Mouse (Mus musculus): Measurements from ENCODE around the gene Wdr49. TPM values are rescaled to one million over a fixed set of nuclear protein-coding genes. Genes with fewer than 3 reads are reported as not detected.

Wdr49 gene
- total RNA-seq, 1 experiment: not detected

- Histone ChIP-seq H3K27ac (ENCODE audit: insufficient read depth, low read depth, low read length, poor library complexity, severe bottlenecking) (no peak overlapping the region), H3K36me3 (ENCODE audit: control insufficient read depth, insufficient read depth, low read length, poor library complexity, severe bottlenecking) (no peaks in the 10 kb centered on the region), H3K4me3 (ENCODE audit: insufficient read depth in 1 of 2, low read depth in 1 of 2, low read length in 2 of 2, poor library complexity in 1 of 2, severe bottlenecking in 1 of 2) (no peak overlapping the region), H3K9me3 (ENCODE audit: control insufficient read depth, insufficient read depth, low read depth, low read length) (no peaks in the 10 kb centered on the region), H3K4me1 (ENCODE audit: control insufficient read depth in 2 of 2, insufficient read depth in 2 of 2, low read length in 2 of 2, poor library complexity in 1 of 2) (no peaks in the 10 kb centered on the region), H3K9ac (ENCODE audit: insufficient read depth, low read depth, low read length, poor library complexity, severe bottlenecking) (no peak overlapping the region)
- DNase-seq (ENCODE audit: low read depth, low spot score): no peak
- in situ Hi-C loops (cut with MboI; ENCODE audit: low sequenced_read_pairs in 2 of 2, unreplicated experiment in 2 of 2): no loop called here
- TF ChIP-seq HCFC1 (IDR thresholded peaks at IDR 0.05; ENCODE audit: borderline replicate concordance, insufficient read depth, low read length): no peak
- TF ChIP-seq ZNF384 (IDR thresholded peaks at IDR 0.05; ENCODE audit: low read depth, low read length): no peak
- TF ChIP-seq MAFK (IDR thresholded peaks at IDR 0.05; ENCODE audit: insufficient read depth, low read depth, low read length): no peak
- TF ChIP-seq ZC3H11A (IDR thresholded peaks at IDR 0.05; ENCODE audit: borderline replicate concordance, low read depth, low read length): no peak
- no peak for TF ChIP-seq CHD2 (IDR thresholded peaks at IDR 0.05; ENCODE audit: low read depth, low read length)
Observed at GRCm38 (mm10) chr3:75395121-75395895, 86.6 kb downstream of the Wdr49 start.

GRCm38 (mm10) chr3:75394487-75394886 lies 87.5 kb downstream of the Wdr49 start:
- no peak overlapping the region for H3K9ac ChIP-seq (ENCODE audit: insufficient read depth, low read depth, low read length, poor library complexity, severe bottlenecking)
- H3K27ac ChIP-seq (ENCODE audit: insufficient read depth, low read depth, low read length, poor library complexity, severe bottlenecking): no peak overlapping the region
- DNase-seq (ENCODE audit: low read depth, low spot score): no peak
- in situ Hi-C loops (cut with MboI; ENCODE audit: low sequenced_read_pairs in 2 of 2, unreplicated experiment in 2 of 2): no loop called here
- no peaks in the 10 kb centered on the region for H3K9me3 ChIP-seq (ENCODE audit: control insufficient read depth, insufficient read depth, low read depth, low read length)
- no peaks in the 10 kb centered on the region for H3K4me1 ChIP-seq (ENCODE audit: control insufficient read depth in 2 of 2, insufficient read depth in 2 of 2, low read length in 2 of 2, poor library complexity in 1 of 2)
- TF ChIP-seq CHD2 (IDR thresholded peaks at IDR 0.05; ENCODE audit: low read depth, low read length): no peak
- no peak for TF ChIP-seq ZC3H11A (IDR thresholded peaks at IDR 0.05; ENCODE audit: borderline replicate concordance, low read depth, low read length)
- no peak for TF ChIP-seq HCFC1 (IDR thresholded peaks at IDR 0.05; ENCODE audit: borderline replicate concordance, insufficient read depth, low read length)
- TF ChIP-seq ZNF384 (IDR thresholded peaks at IDR 0.05; ENCODE audit: low read depth, low read length): no peak
- no peak for TF ChIP-seq MAFK (IDR thresholded peaks at IDR 0.05; ENCODE audit: insufficient read depth, low read depth, low read length)
- H3K4me3 ChIP-seq (ENCODE audit: insufficient read depth in 1 of 2, low read depth in 1 of 2, low read length in 2 of 2, poor library complexity in 1 of 2, severe bottlenecking in 1 of 2): no peak overlapping the region
- no peaks in the 10 kb centered on the region for H3K36me3 ChIP-seq (ENCODE audit: control insufficient read depth, insufficient read depth, low read length, poor library complexity, severe bottlenecking)

- H3K9me3 ChIP-seq (ENCODE audit: control insufficient read depth, insufficient read depth, low read depth, low read length): no peaks in the 10 kb centered on the region
- no peak overlapping the region for H3K4me3 ChIP-seq (ENCODE audit: insufficient read depth in 1 of 2, low read depth in 1 of 2, low read length in 2 of 2, poor library complexity in 1 of 2, severe bottlenecking in 1 of 2)
- no peak overlapping the region for H3K9ac ChIP-seq (ENCODE audit: insufficient read depth, low read depth, low read length, poor library complexity, severe bottlenecking)
- no peaks in the 10 kb centered on the region for H3K4me1 ChIP-seq (ENCODE audit: control insufficient read depth in 2 of 2, insufficient read depth in 2 of 2, low read length in 2 of 2, poor library complexity in 1 of 2)
- TF ChIP-seq MAFK (IDR thresholded peaks at IDR 0.05; ENCODE audit: insufficient read depth, low read depth, low read length): no peak
- TF ChIP-seq ZC3H11A (IDR thresholded peaks at IDR 0.05; ENCODE audit: borderline replicate concordance, low read depth, low read length): no peak
- TF ChIP-seq ZNF384 (IDR thresholded peaks at IDR 0.05; ENCODE audit: low read depth, low read length): no peak
- no peak for TF ChIP-seq HCFC1 (IDR thresholded peaks at IDR 0.05; ENCODE audit: borderline replicate concordance, insufficient read depth, low read length)
- no peak for TF ChIP-seq CHD2 (IDR thresholded peaks at IDR 0.05; ENCODE audit: low read depth, low read length)
- H3K36me3 ChIP-seq (ENCODE audit: control insufficient read depth, insufficient read depth, low read length, poor library complexity, severe bottlenecking): no peaks in the 10 kb centered on the region
- no peak for DNase-seq (ENCODE audit: low read depth, low spot score)
- in situ Hi-C loops (cut with MboI; ENCODE audit: low sequenced_read_pairs in 2 of 2, unreplicated experiment in 2 of 2): no loop called here
- no peak overlapping the region for H3K27ac ChIP-seq (ENCODE audit: insufficient read depth, low read depth, low read length, poor library complexity, severe bottlenecking)
Observed at GRCm38 (mm10) chr3:75381776-75382175, 100.2 kb downstream of the Wdr49 start.

GRCm38 (mm10) chr3:75353972-75354371 lies 128.0 kb downstream of the Wdr49 start:
- Histone ChIP-seq H3K9ac (ENCODE audit: insufficient read depth, low read depth, low read length, poor library complexity, severe bottlenecking) (no peak overlapping the region), H3K4me3 (ENCODE audit: insufficient read depth in 1 of 2, low read depth in 1 of 2, low read length in 2 of 2, poor library complexity in 1 of 2, severe bottlenecking in 1 of 2) (no peak overlapping the region), H3K9me3 (ENCODE audit: control insufficient read depth, insufficient read depth, low read depth, low read length) (no peaks in the 10 kb centered on the region), H3K4me1 (ENCODE audit: control insufficient read depth in 2 of 2, insufficient read depth in 2 of 2, low read length in 2 of 2, poor library complexity in 1 of 2) (no peaks in the 10 kb centered on the region), H3K36me3 (ENCODE audit: control insufficient read depth, insufficient read depth, low read length, poor library complexity, severe bottlenecking) (no peaks in the 10 kb centered on the region), H3K27ac (ENCODE audit: insufficient read depth, low read depth, low read length, poor library complexity, severe bottlenecking) (no peak overlapping the region)
- TF ChIP-seq CHD2 (IDR thresholded peaks at IDR 0.05; ENCODE audit: low read depth, low read length): no peak
- no peak for TF ChIP-seq ZNF384 (IDR thresholded peaks at IDR 0.05; ENCODE audit: low read depth, low read length)
- TF ChIP-seq ZC3H11A (IDR thresholded peaks at IDR 0.05; ENCODE audit: borderline replicate concordance, low read depth, low read length): no peak
- no peak for TF ChIP-seq HCFC1 (IDR thresholded peaks at IDR 0.05; ENCODE audit: borderline replicate concordance, insufficient read depth, low read length)
- in situ Hi-C loops (cut with MboI; ENCODE audit: low sequenced_read_pairs in 2 of 2, unreplicated experiment in 2 of 2): no loop called here
- DNase-seq (ENCODE audit: low read depth, low spot score): no peak
